Mouse (Mus musculus) intestine, embryonic 14.5 days (tissue): ENCODE data around the gene 1700016C15Rik. TPM values are rescaled to one million over a fixed set of nuclear protein-coding genes. Genes with fewer than 3 reads are reported as not detected.

ENCODE experiments used
- ATAC-seq: fragments of 200-750 bp; cut with Nextera tagmentation; replicated peaks from 2 replicates; pipeline ENCODE4 v1.8.0; 2017; ENCODE audit warnings: low read depth, moderate number of reproducible peaks, moderate TSS enrichment, moderate library complexity; ENCODE audit not compliant: low FRiP score, low TSS enrichment
- DNase-seq: peaks from one replicate; pipeline ENCODE4 v3.0.0-alpha.2; 2018; ENCODE audit warnings: low spot score
- H3K27ac ChIP-seq: fragments of 300-500 bp; sonication (generic); 2 replicates; pipeline ENCODE4 v1.5.1; 2014; ENCODE audit warnings: low read depth, mild to moderate bottlenecking, control low read depth
- H3K27me3 ChIP-seq: fragments of 300-500 bp; sonication (generic); replicated peaks from 2 replicates; pipeline ENCODE4 v1.6.1; 2014; ENCODE audit warnings: low read length, control low read depth; ENCODE audit not compliant: control insufficient read depth, insufficient read depth
- H3K36me3 ChIP-seq: fragments of 300-500 bp; sonication (generic); 2 replicates; pipeline ENCODE4 v1.6.1; 2014; ENCODE audit warnings: low read length, control low read depth; ENCODE audit not compliant: control insufficient read depth, insufficient read depth
- H3K4me1 ChIP-seq: fragments of 300-500 bp; sonication (generic); replicated peaks from 2 replicates; pipeline ENCODE4 v1.6.1; 2014; ENCODE audit warnings: low read length, control low read depth, mixed read lengths; ENCODE audit not compliant: control insufficient read depth, insufficient read depth
- H3K4me2 ChIP-seq: fragments of 300-500 bp; sonication (generic); 2 replicates; pipeline ENCODE4 v1.6.1; 2014; ENCODE audit warnings: low read length
- H3K4me3 ChIP-seq: fragments of 300-500 bp; sonication (generic); 2 replicates; pipeline ENCODE4 v1.5.1; 2014; ENCODE audit warnings: low read depth, low read length, control low read depth, mixed read lengths
- H3K9ac ChIP-seq: fragments of 300-500 bp; sonication (generic); 2 replicates; pipeline ENCODE4 v1.6.1; 2014; ENCODE audit warnings: mild to moderate bottlenecking, low read length
- H3K9me3 ChIP-seq: fragments of 300-500 bp; sonication (generic); 2 replicates; pipeline ENCODE4 v1.6.1; 2016; ENCODE audit warnings: low read length, control low read depth; ENCODE audit not compliant: control insufficient read depth
- WGBS: fragments of 180-500 bp; shearing (Covaris S2); extraction: QIAGEN DNeasy Blood & Tissue Kit; methylation state at CpG from one replicate; pipeline ENCODE4 v1.1.7; 2014; 5-methylcytosine and 5-hydroxymethylcytosine counted together
- polyA plus RNA-seq: library from polyadenylated mRNA; unstranded; fragments of >200 nt; fragmentation: Nextera tagmentation; extraction: Ambion mirVana; gene quantifications from 2 replicates; pipeline ENCODE4 v1.2.1, GENCODE M21; 2014

The 1700016C15Rik gene
- not detected in 2 replicates for polyA plus RNA-seq

DNA sequence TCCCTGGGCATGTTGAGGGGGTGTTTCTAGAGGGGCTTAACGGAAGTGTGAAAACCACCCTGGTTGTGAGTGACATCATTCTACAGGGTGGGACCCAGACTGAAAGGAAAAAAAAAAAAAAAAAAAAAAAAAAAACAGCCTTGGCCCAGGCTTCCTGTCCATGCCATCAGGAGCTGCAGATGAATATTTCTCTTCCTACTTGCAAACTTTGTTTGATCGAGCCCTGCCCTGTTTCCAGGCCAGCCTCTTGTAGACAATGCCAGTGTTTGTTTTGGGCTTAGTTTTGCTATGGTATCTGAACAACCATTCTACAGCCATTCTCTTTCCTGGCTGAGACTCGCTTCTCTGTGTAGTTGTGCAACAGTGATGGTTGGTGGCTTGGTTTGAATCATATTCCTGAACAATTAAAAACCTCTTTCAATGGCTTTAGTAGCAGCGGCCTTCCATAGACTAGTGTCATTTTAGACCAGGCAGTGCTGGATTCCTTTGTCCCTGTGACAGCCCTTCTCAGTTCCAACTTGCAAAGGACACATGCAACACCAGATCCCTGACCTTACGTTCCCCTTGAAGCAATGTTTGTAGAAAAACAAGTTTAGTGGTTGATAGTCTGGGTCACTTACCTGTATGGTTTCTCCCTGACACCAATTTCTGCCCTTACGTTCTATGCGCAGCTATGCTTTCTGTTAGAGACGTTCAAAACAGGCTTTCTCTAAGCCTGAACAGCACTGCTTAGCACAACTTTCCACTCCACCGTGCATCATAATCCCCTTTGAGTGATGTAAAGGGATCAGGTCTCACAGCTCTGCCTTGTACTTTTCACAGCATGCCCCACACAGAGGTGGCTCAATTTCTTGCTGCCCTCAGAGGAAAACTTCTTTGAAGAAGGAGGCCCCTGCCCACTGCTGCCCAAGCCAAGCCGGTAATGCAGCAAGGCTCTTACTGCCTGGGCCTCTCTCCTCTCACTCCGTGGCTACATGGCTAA, at the start of gene 1700016C15Rik:
1700016C15Rik (plus strand) TSS at position 772 of the 982 bp plus-strand sequence.
- H3K4me1 ChIP-seq, result no peaks in the 10 kb centered on the region
- no peaks in the 10 kb centered on the region for H3K9me3 ChIP-seq
- 79% methylated on average over 11 of the region's 11 CpGs for WGBS
- DNase-seq (peak; percentile 48), ATAC-seq (no peak)
- no peaks in the 10 kb centered on the region for H3K36me3 ChIP-seq
- no peak within 1 kb of the TSS for H3K4me2 ChIP-seq
- no peak within 1 kb of the TSS for H3K4me3 ChIP-seq
- no peaks in the 10 kb centered on the region for H3K27me3 ChIP-seq
- H3K27ac ChIP-seq, result no peak within 1 kb of the TSS
- no peak within 1 kb of the TSS for H3K9ac ChIP-seq

DNA sequence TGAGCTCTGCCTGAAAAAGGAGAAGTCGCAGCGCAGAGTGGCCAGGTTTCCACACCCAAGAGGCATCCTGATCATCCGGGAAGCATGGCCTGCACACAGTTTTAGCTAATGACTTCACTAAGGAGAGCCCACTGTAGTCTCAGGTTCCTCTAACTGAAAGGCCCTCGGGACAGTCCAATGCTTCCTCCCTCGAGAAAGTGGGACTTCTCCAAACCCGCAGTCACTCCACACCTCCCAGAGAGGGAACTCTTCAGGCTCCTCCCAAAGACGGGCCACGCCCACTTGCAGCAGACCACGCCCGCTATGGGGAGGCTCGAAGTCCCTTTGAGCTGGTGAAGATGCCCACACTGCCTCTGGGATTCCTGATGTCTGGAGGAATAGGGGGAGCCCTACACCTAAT, 48.4 kb upstream of the 1700016C15Rik start:
- no peak for ATAC-seq
- H3K9ac ChIP-seq, result no peak overlapping the region
- no peak for DNase-seq
- no peaks in the 10 kb centered on the region for H3K4me1 ChIP-seq
- H3K27ac ChIP-seq, result no peak overlapping the region
- H3K9me3 ChIP-seq, result no peaks in the 10 kb centered on the region
- H3K4me3 ChIP-seq, result no peak overlapping the region
- no peaks in the 10 kb centered on the region for H3K36me3 ChIP-seq
- 77% methylated on average over 11 of the region's 11 CpGs for WGBS
- no peaks in the 10 kb centered on the region for H3K27me3 ChIP-seq
- H3K4me2 ChIP-seq, result no peak overlapping the region

DNA sequence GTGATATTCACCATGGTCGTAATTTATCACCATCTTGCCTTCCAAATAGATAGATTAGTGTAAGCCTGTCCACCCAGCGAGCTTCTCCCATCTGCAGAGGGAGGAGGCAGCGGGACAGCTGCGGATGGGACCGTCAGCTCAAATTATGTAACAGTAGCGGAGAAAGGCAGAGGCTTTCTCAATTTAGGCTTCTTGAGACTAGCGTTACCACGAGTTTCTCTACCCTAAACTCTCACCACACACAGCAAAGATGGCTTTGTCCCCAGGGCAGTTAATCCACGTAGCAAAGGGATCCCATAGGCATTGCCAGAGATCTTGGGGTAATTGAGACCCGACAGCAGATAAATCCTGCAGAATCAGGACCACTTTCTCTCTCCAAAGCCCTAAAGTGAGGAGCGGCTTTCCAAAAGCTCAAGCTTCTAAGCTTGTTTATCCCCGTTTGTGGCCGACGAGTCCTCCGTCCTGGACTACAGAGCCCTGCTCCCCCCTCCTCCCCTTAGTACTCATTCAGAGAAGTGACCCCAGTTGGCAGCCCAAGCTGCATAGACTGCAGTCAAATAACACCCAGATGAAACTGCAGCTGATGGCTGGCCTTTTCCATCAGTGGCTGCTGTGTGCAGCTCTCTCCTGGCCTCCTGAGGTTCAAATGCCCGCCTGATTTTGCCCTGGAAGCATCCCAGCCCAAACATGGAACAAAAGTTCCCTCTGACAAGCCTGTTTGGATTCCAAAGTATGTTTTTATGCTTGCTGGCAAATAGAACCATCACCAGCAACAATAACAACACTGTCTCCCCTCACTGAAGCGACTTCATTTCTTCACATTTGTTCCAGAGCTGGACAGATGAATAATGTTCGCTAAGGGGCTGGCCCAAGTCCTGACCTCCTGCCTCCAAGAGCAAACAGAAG, 45.4 kb upstream of the 1700016C15Rik start:
- Histone ChIP-seq H3K4me3 (no peak overlapping the region), H3K36me3 (no peaks in the 10 kb centered on the region), H3K9me3 (no peaks in the 10 kb centered on the region), H3K27ac (no peak overlapping the region), H3K9ac (no peak overlapping the region), H3K4me1 (no peaks in the 10 kb centered on the region), H3K4me2 (no peak overlapping the region), H3K27me3 (no peaks in the 10 kb centered on the region)
- DNase-seq (no peak), ATAC-seq (no peak)
- 51% methylated on average over 18 of the region's 18 CpGs for WGBS

DNA sequence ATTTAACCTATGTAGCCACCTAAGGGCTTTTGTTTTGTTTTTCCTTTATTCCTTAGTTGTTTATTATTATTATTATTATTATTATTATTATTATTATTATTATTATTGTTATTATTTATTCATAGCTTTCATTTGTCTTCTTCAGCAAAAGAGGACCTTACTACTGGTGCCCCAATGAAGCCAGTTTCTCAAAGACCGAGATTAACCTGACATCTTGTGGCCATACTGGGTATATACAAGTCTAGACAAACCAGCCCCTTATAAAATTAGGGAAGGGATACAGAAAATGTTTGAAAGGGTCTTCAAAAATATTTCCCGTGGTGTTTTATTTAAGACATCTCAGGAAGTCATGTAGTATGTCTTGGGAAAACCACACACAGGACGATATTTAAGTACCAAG, 44.7 kb upstream of the 1700016C15Rik start:
- H3K9me3 ChIP-seq, result no peaks in the 10 kb centered on the region
- H3K27ac ChIP-seq, result no peak overlapping the region
- no peak for DNase-seq
- no peaks in the 10 kb centered on the region for H3K36me3 ChIP-seq
- H3K4me3 ChIP-seq, result no peak overlapping the region
- no peaks in the 10 kb centered on the region for H3K4me1 ChIP-seq
- H3K9ac ChIP-seq, result no peak overlapping the region
- no peak; the same call in 1 of the 2 replicates for ATAC-seq
- WGBS, result 9% methylated on average over 3 of the region's 3 CpGs
- no peak overlapping the region for H3K4me2 ChIP-seq
- H3K27me3 ChIP-seq, result no peaks in the 10 kb centered on the region

DNA sequence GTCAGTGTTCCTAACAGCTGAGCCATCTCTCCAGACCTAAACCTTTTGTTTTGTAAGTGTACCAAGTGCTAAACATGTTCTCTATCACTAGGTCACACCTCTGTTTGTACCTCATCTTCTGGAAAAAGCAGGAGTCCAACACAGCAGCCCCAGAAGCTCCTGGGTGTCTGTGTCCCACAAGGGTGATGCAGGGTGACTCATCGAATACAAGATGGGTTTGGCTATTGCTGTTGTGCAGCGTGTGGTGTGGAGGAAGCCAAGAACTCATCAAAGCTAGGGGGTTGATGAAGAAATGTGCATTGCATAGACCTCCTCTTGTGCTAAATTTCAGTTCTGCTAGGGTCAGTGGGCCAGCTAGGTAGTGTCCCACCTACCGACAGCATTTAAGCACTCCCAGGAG, 43.5 kb upstream of the 1700016C15Rik start:
- Histone ChIP-seq H3K27me3 (no peaks in the 10 kb centered on the region), H3K9ac (no peak overlapping the region), H3K4me2 (no peak overlapping the region), H3K4me3 (no peak overlapping the region), H3K27ac (no peak overlapping the region), H3K36me3 (no peaks in the 10 kb centered on the region), H3K9me3 (no peaks in the 10 kb centered on the region), H3K4me1 (no peaks in the 10 kb centered on the region)
- no peak for ATAC-seq
- DNase-seq, result no peak
- 64% methylated on average over 3 of the region's 3 CpGs for WGBS

DNA sequence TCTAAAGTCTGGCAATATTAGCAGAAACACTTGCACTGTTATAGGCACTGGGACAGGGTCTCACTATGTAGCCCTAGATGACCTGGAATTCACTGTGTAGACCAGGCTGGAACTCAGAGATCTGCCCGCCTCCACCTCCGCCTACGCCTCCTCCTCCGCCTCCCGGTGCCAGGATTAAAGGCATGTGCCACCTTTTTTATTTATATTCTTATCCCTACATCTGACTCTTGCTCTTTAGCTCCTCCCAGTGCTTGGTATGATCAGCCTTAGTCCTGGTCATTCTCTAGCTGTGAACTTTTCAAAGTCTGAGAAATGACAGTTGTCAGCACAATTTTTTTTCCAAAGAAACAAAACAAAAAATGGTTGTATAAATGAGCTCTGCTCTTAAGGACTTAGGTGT, 42.6 kb upstream of the 1700016C15Rik start:
- WGBS, result 80% methylated on average over 5 of the region's 5 CpGs
- Histone ChIP-seq H3K4me2 (no peak overlapping the region), H3K4me3 (no peak overlapping the region), H3K27ac (no peak overlapping the region), H3K9me3 (no peaks in the 10 kb centered on the region), H3K36me3 (no peaks in the 10 kb centered on the region), H3K4me1 (no peaks in the 10 kb centered on the region), H3K27me3 (no peaks in the 10 kb centered on the region), H3K9ac (no peak overlapping the region)
- DNase-seq (no peak), ATAC-seq (no peak)

DNA sequence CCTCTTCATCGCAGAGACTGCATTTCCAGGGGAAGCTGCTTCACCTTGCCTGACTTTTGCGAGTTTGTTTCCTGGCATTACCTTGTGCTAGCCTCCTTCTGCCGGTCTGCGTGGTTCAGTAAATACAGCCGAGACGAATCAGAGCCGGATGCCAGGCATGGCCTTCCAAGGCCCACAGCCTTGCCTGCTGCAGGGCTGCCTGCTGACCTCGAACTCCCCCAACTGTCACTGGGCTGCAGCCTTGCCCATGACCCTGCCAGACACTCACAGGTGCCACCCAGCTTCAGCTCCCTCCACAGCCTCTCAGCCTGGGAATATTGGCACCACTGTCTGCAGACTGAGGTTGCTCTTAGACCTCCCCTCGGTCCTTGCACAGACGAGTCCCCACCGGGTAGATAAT, 37.1 kb upstream of the 1700016C15Rik start:
- DNase-seq (no peak), ATAC-seq (no peak)
- H3K27me3 ChIP-seq, result no peaks in the 10 kb centered on the region
- no peaks in the 10 kb centered on the region for H3K36me3 ChIP-seq
- H3K4me1 ChIP-seq, result 0 out of 2 replicates have a peak, but pooled peaks cover 3% of the 10 kb centered on the region
- no peak overlapping the region for H3K4me3 ChIP-seq
- no peak overlapping the region for H3K27ac ChIP-seq
- no peak overlapping the region for H3K4me2 ChIP-seq
- H3K9me3 ChIP-seq, result no peaks in the 10 kb centered on the region
- H3K9ac ChIP-seq, result no peak overlapping the region
- WGBS, result 73% methylated on average over 11 of the region's 11 CpGs

DNA sequence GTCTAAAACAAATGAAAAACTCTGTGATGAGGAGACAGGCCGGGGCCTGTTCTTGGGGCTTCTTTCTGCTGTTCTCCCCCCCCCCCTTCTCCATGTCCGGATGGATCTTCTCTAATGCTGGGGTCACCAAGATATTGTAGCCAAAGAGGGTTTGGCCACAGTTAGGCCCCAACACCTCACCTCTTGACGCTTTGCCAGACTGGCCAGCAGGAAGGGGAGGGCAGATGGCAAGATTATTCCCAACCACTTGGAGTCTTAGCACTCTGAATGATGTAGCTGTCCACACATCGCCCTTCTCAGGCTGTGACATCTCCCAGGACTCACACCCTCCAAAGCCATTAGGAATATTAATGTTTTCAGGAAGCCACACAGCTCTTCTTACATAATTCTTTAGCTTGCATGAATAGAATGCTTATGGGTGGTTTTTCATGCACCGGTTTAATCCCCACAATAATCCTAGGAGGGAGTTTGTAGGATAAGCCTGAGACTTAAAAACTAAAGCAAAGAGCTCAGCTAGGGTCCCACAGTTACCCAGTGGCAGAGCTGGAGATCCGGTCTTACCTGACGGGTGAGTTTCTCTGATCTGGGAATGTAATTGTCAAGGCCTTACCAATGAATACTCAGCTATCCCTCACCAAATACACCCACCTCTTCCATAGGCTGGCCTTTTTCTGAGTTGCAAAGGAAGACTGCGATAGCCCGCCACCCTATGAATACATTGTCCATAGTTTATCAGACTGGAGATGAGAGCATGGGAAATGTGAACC, 35.9 kb upstream of the 1700016C15Rik start:
- H3K27me3 ChIP-seq, result no peaks in the 10 kb centered on the region
- no peaks in the 10 kb centered on the region for H3K36me3 ChIP-seq
- 0 out of 2 replicates have a peak, but pooled peaks cover 3% of the 10 kb centered on the region for H3K4me1 ChIP-seq
- no peaks in the 10 kb centered on the region for H3K9me3 ChIP-seq
- H3K27ac ChIP-seq, result no peak overlapping the region
- WGBS, result 59% methylated on average over 9 of the region's 9 CpGs
- DNase-seq, result no peak
- ATAC-seq, result no peak
- H3K4me2 ChIP-seq, result no peak overlapping the region
- H3K4me3 ChIP-seq, result no peak overlapping the region
- H3K9ac ChIP-seq, result no peak overlapping the region
